Mouse (Mus musculus): ENCODE results near the gene Chd3. TPM values are rescaled to one million over a fixed set of nuclear protein-coding genes. Genes with fewer than 3 reads are reported as not detected.

The Chd3 gene
- total RNA-seq, 2 experiments from 2014 or later = 21.0 to 57.3 TPM

Other genes starting within 250 kb of the Chd3 start
- gene Hes7, start 249.0 kb downstream of the Chd3 start, total RNA-seq (2014; fragmentation: Nextera tagmentation) = not detected in 2 replicates
- not detected in 2 replicates for gene Hes7, start 249.0 kb downstream of the Chd3 start, total RNA-seq (2017)
- not detected in 2 replicates for gene 9130213A22Rik, start 246.8 kb downstream of the Chd3 start, total RNA-seq (2014; fragmentation: Nextera tagmentation)
- not detected in 2 replicates for gene 9130213A22Rik, start 246.8 kb downstream of the Chd3 start, total RNA-seq (2017)
- not detected in 2 replicates for gene Aloxe3, start 243.5 kb downstream of the Chd3 start, total RNA-seq (2014; fragmentation: Nextera tagmentation)
- not detected in 2 replicates for gene Aloxe3, start 243.5 kb downstream of the Chd3 start, total RNA-seq (2017)
- not detected in 2 replicates for gene Alox12b, start 212.4 kb downstream of the Chd3 start, total RNA-seq (2014; fragmentation: Nextera tagmentation)
- not detected in 2 replicates for gene Alox12b, start 212.4 kb downstream of the Chd3 start, total RNA-seq (2017)
- gene Alox8, start 171.6 kb downstream of the Chd3 start, total RNA-seq (2014; fragmentation: Nextera tagmentation) = not detected in 2 replicates
- gene Alox8, start 171.6 kb downstream of the Chd3 start, total RNA-seq (2017) = not detected in 2 replicates
- gene Gucy2e, start 132.4 kb downstream of the Chd3 start, total RNA-seq (2014; fragmentation: Nextera tagmentation) = not detected in 2 replicates
- not detected in 2 replicates for gene Gucy2e, start 132.4 kb downstream of the Chd3 start, total RNA-seq (2017)
- 40.0 and 56.6 TPM in 2 replicates for gene Cntrob, start 45.6 kb downstream of the Chd3 start, total RNA-seq (2014; fragmentation: Nextera tagmentation)
- 19.7 and 31.6 TPM in 2 replicates for gene Cntrob, start 45.6 kb downstream of the Chd3 start, total RNA-seq (2017)
- gene Trappc1, start 45.4 kb downstream of the Chd3 start, total RNA-seq (2014; fragmentation: Nextera tagmentation) = 77.9 and 81.4 TPM in 2 replicates
- gene Trappc1, start 45.4 kb downstream of the Chd3 start, total RNA-seq (2017) = 82.4 and 97.4 TPM in 2 replicates
- not detected in 2 replicates for gene Kcnab3, start 43.1 kb downstream of the Chd3 start, total RNA-seq (2014; fragmentation: Nextera tagmentation)
- 0.38 TPM in 1 of 2 replicates, not detected in the other for gene Kcnab3, start 43.1 kb downstream of the Chd3 start, total RNA-seq (2017)
- gene Rnf227, start 28.9 kb downstream of the Chd3 start, total RNA-seq (2014; fragmentation: Nextera tagmentation) = 1.9 and 2.8 TPM in 2 replicates
- 3.3 and 5.6 TPM in 2 replicates for gene Rnf227, start 28.9 kb downstream of the Chd3 start, total RNA-seq (2017)
- gene Naa38, start 26.1 kb upstream of the Chd3 start, total RNA-seq (2014; fragmentation: Nextera tagmentation) = 161 and 169 TPM in 2 replicates
- gene Naa38, start 26.1 kb upstream of the Chd3 start, total RNA-seq (2017) = 156 and 170 TPM in 2 replicates
- gene Cyb5d1, start 26.2 kb upstream of the Chd3 start, total RNA-seq (2014; fragmentation: Nextera tagmentation) = 16.2 and 20.9 TPM in 2 replicates
- 36.7 and 41.7 TPM in 2 replicates for gene Cyb5d1, start 26.2 kb upstream of the Chd3 start, total RNA-seq (2017)
- gene Tmem88, start 28.8 kb upstream of the Chd3 start, total RNA-seq (2014; fragmentation: Nextera tagmentation) = 0.37 TPM in 1 of 2 replicates, not detected in the other
- gene Tmem88, start 28.8 kb upstream of the Chd3 start, total RNA-seq (2017) = not detected in 2 replicates
- 19.3 and 22.1 TPM in 2 replicates for gene Kdm6b, start 44.3 kb upstream of the Chd3 start, total RNA-seq (2014; fragmentation: Nextera tagmentation)
- gene Kdm6b, start 44.3 kb upstream of the Chd3 start, total RNA-seq (2017) = 1.6 and 2.7 TPM in 2 replicates
- gene Dnah2, start 179.7 kb upstream of the Chd3 start, total RNA-seq (2014; fragmentation: Nextera tagmentation) = not detected in 2 replicates
- gene Dnah2, start 179.7 kb upstream of the Chd3 start, total RNA-seq (2017) = not detected in 2 replicates
- gene Efnb3, start 190.8 kb upstream of the Chd3 start, total RNA-seq (2014; fragmentation: Nextera tagmentation) = 1.3 and 3.0 TPM in 2 replicates
- gene Efnb3, start 190.8 kb upstream of the Chd3 start, total RNA-seq (2017) = 0.50 and 0.52 TPM in 2 replicates
- 36.5 and 51.0 TPM in 2 replicates for gene Wrap53, start 210.8 kb upstream of the Chd3 start, total RNA-seq (2014; fragmentation: Nextera tagmentation)
- gene Wrap53, start 210.8 kb upstream of the Chd3 start, total RNA-seq (2017) = 9.6 and 14.5 TPM in 2 replicates
- 286 and 348 TPM in 2 replicates for gene Trp53, start 211.0 kb upstream of the Chd3 start, total RNA-seq (2014; fragmentation: Nextera tagmentation)
- gene Trp53, start 211.0 kb upstream of the Chd3 start, total RNA-seq (2017) = 59.0 and 109 TPM in 2 replicates
- gene Atp1b2, start 236.5 kb upstream of the Chd3 start, total RNA-seq (2014; fragmentation: Nextera tagmentation) = 291 and 408 TPM in 2 replicates
- 32.8 and 68.9 TPM in 2 replicates for gene Atp1b2, start 236.5 kb upstream of the Chd3 start, total RNA-seq (2017)
- gene Shbg, start 248.5 kb upstream of the Chd3 start, total RNA-seq (2014; fragmentation: Nextera tagmentation) = not detected in 2 replicates
- gene Shbg, start 248.5 kb upstream of the Chd3 start, total RNA-seq (2017) = not detected in 2 replicates